Mouse (Mus musculus) MEL (cell line): ENCODE data around the gene Gm13278. TPM values are rescaled to one million over a fixed set of nuclear protein-coding genes. Genes with fewer than 3 reads are reported as not detected.
"Not testable (repeated sequence)": the region's sequence is repeated elsewhere in the genome, so short reads cannot be mapped to it uniquely, and the experiment has no call there.

Experiments
- DNase-seq: peaks from one replicate; pipeline ENCODE4 v3.0.0; 2011; ENCODE audit warnings: low read depth, low spot score
- H3K27ac ChIP-seq: 2 replicates; pipeline ENCODE4 v1.5.1; 2012; ENCODE audit warnings: low read depth, mild to moderate bottlenecking, control low read depth, low read length, moderate library complexity; ENCODE audit not compliant: control insufficient read depth
- H3K27me3 ChIP-seq, 2 experiments: fragments of 150-350 bp in 1 of 2; sonication (generic) in 1 of 2; 2 replicates each; pipeline ENCODE4 v1.6.1; 2012; ENCODE audit warnings: low read length in 2 of 2, mild to moderate bottlenecking in 2 of 2, improper control_type of control experiment in 1 of 2, moderate library complexity in 1 of 2; ENCODE audit not compliant: insufficient read depth in 2 of 2, control insufficient read depth in 1 of 2
- H3K36me3 ChIP-seq, 2 experiments: 2 replicates each; pipeline ENCODE4 v1.6.1; 2012 to 2014; ENCODE audit warnings: low read length in 2 of 2, improper control_type of control experiment in 1 of 2, inconsistent platforms in 1 of 2, mild to moderate bottlenecking in 1 of 2; ENCODE audit not compliant: insufficient read depth in 2 of 2, control insufficient read depth in 1 of 2
- H3K4me1 ChIP-seq, 2 experiments: fragments of 150-350 bp in 1 of 2; sonication (generic) in 1 of 2; 2 replicates each; pipeline ENCODE4 v1.6.1; 2012; ENCODE audit warnings: low read length in 2 of 2, improper control_type of control experiment in 1 of 2, mild to moderate bottlenecking in 1 of 2; ENCODE audit not compliant: insufficient read depth in 2 of 2, control insufficient read depth in 1 of 2
- H3K4me3 ChIP-seq, 2 experiments: fragments of 150-350 bp in 1 of 2; sonication (generic) in 1 of 2; 2 replicates each; pipeline ENCODE4 v1.5.1; 2012; ENCODE audit warnings: low read depth in 2 of 2, low read length in 2 of 2, mild to moderate bottlenecking in 2 of 2, moderate library complexity in 2 of 2, control low read depth in 1 of 2, improper control_type of control experiment in 1 of 2; ENCODE audit not compliant: control insufficient read depth in 1 of 2, insufficient read depth in 1 of 2
- H3K79me2 ChIP-seq: 2 replicates; pipeline ENCODE4 v1.6.1; 2012; ENCODE audit warnings: mild to moderate bottlenecking, low read length, moderate library complexity; ENCODE audit not compliant: control insufficient read depth, poor library complexity, insufficient read depth
- H3K9ac ChIP-seq: 2 replicates; pipeline ENCODE4 v1.6.1; 2012; ENCODE audit warnings: low read depth, mild to moderate bottlenecking, control low read depth, low read length, moderate library complexity; ENCODE audit not compliant: control insufficient read depth, poor library complexity, severe bottlenecking
- H3K9me3 ChIP-seq: fragments of 150-350 bp; sonication (generic); replicated peaks from 2 replicates; pipeline ENCODE4 v1.6.1; 2012; ENCODE audit warnings: mild to moderate bottlenecking, low read length, improper control_type of control experiment, moderate library complexity; ENCODE audit not compliant: insufficient read depth
- BHLHE40 ChIP-seq: IDR thresholded peaks from 2 replicates; pipeline ENCODE4 v1.6.1; 2012; ENCODE audit warnings: low read depth, mild to moderate bottlenecking, inconsistent platforms, low read length, improper control_type of control experiment, borderline replicate concordance
- CTCF ChIP-seq, 3 experiments: IDR thresholded peaks in 2 of 3; conservative IDR thresholded peaks in 1 of 3; 2 replicates each; pipeline ENCODE4 v1.5.1; 2011 to 2012; ENCODE audit warnings: low read length in 3 of 3, low read depth in 2 of 3, mild to moderate bottlenecking in 2 of 3, improper control_type of control experiment in 1 of 3, inconsistent platforms in 1 of 3, mixed read lengths in 1 of 3, moderate library complexity in 1 of 3; ENCODE audit not compliant: control insufficient read depth in 1 of 3, insufficient read depth in 1 of 3, poor library complexity in 1 of 3, severe bottlenecking in 1 of 3
- E2F4 ChIP-seq: IDR thresholded peaks from 2 replicates; pipeline ENCODE4 v1.6.1; 2011; ENCODE audit warnings: low read depth, low read length, improper control_type of control experiment, borderline replicate concordance
- ELF1 ChIP-seq: IDR thresholded peaks from 2 replicates; pipeline ENCODE4 v1.6.1; 2014; ENCODE audit warnings: low read depth, mild to moderate bottlenecking, inconsistent platforms, low read length, improper control_type of control experiment, moderate library complexity
- EP300 ChIP-seq, 2 experiments: IDR thresholded peaks; 2 replicates each; pipeline ENCODE4 v1.6.1; 2011; ENCODE audit warnings: improper control_type of control experiment in 2 of 2, low read length in 2 of 2, low read depth in 1 of 2, mild to moderate bottlenecking in 1 of 2
- ETS1 ChIP-seq: IDR thresholded peaks from 2 replicates; pipeline ENCODE4 v1.6.1; 2012; ENCODE audit warnings: low read depth, mild to moderate bottlenecking, inconsistent platforms, low read length, improper control_type of control experiment, moderate library complexity
- GATA1 ChIP-seq: IDR thresholded peaks from 2 replicates; pipeline ENCODE4 v1.6.1; 2011; ENCODE audit warnings: low read depth, low read length, improper control_type of control experiment
- HCFC1 ChIP-seq: IDR thresholded peaks from 2 replicates; pipeline ENCODE4 v1.6.1; 2012; ENCODE audit warnings: low read depth, mild to moderate bottlenecking, inconsistent platforms, low read length, improper control_type of control experiment, moderate library complexity
- KAT2A ChIP-seq: conservative IDR thresholded peaks from 2 replicates; pipeline ENCODE4 v1.6.1; 2012; ENCODE audit warnings: low read depth, low read length, improper control_type of control experiment, inconsistent platforms
- MAZ ChIP-seq: IDR thresholded peaks from 2 replicates; pipeline ENCODE4 v1.6.1; 2012; ENCODE audit warnings: low read depth, mild to moderate bottlenecking, inconsistent platforms, low read length, improper control_type of control experiment
- MEF2A ChIP-seq: IDR thresholded peaks from 2 replicates; pipeline ENCODE4 v1.6.1; 2014; ENCODE audit warnings: low read depth, mild to moderate bottlenecking, inconsistent platforms, low read length, improper control_type of control experiment; ENCODE audit not compliant: poor library complexity, insufficient replicate concordance, severe bottlenecking; ENCODE audit errors: extremely low read depth
- MXI1 ChIP-seq: IDR thresholded peaks from 2 replicates; pipeline ENCODE4 v1.6.1; 2011; ENCODE audit warnings: mild to moderate bottlenecking, low read depth, low read length, improper control_type of control experiment
- MYC ChIP-seq: IDR thresholded peaks from 2 replicates; pipeline ENCODE4 v1.6.1; 2011; ENCODE audit warnings: low read depth, mild to moderate bottlenecking, low read length, improper control_type of control experiment, moderate library complexity
- POLR2A ChIP-seq, 2 experiments: IDR thresholded peaks; 2 replicates each; pipeline ENCODE4 v1.6.1; 2011 to 2012; ENCODE audit warnings: low read length in 2 of 2, mild to moderate bottlenecking in 2 of 2, control low read depth in 1 of 2, improper control_type of control experiment in 1 of 2, low read depth in 1 of 2, moderate library complexity in 1 of 2; ENCODE audit not compliant: control insufficient read depth in 1 of 2, insufficient read depth in 1 of 2, poor library complexity in 1 of 2
- POLR2AphosphoS2 ChIP-seq: IDR thresholded peaks from 2 replicates; pipeline ENCODE4 v1.6.1; 2011; ENCODE audit warnings: low read length, improper control_type of control experiment
- POLR2AphosphoS5 ChIP-seq: IDR thresholded peaks from 2 replicates; pipeline ENCODE4 v1.6.1; 2012; ENCODE audit warnings: low read depth, borderline replicate concordance, mild to moderate bottlenecking, inconsistent platforms, low read length, moderate library complexity, mixed read lengths
- RAD21 ChIP-seq: IDR thresholded peaks from 2 replicates; pipeline ENCODE4 v1.6.1; 2011; ENCODE audit warnings: mild to moderate bottlenecking, low read depth, low read length, improper control_type of control experiment
- SMC3 ChIP-seq: IDR thresholded peaks from 2 replicates; pipeline ENCODE4 v1.6.1; 2011; ENCODE audit warnings: low read depth, low read length, improper control_type of control experiment
- TAL1 ChIP-seq: IDR thresholded peaks from 2 replicates; pipeline ENCODE4 v1.6.1; 2012; ENCODE audit warnings: mild to moderate bottlenecking, inconsistent platforms, low read length, moderate library complexity, mixed read lengths
- UBTF ChIP-seq: IDR thresholded peaks from 2 replicates; pipeline ENCODE4 v1.6.1; 2012; ENCODE audit warnings: low read depth, mild to moderate bottlenecking, inconsistent platforms, low read length, improper control_type of control experiment, moderate library complexity, borderline replicate concordance; ENCODE audit not compliant: insufficient read depth
- polyA plus RNA-seq, 2 experiments: library from polyadenylated mRNA; stranded (reverse) in 1 of 2; unstranded in 1 of 2; fragments of >175 nt in 1 of 2; fragments of >200 nt in 1 of 2; gene quantifications; 2 replicates each; pipeline versions ENCODE4 v1.2.1 to v1.2.4; 2012; ENCODE audit warnings: low replicate concordance in 2 of 2, low read depth in 1 of 2; ENCODE audit not compliant: insufficient read length in 2 of 2, insufficient read depth in 1 of 2, missing spikeins in 1 of 2
- total RNA-seq: library from RNA; depleted of rRNA; stranded (reverse); fragments of 300-350 nt; gene quantifications from 2 replicates; pipeline ENCODE4 v1.2.3, GENCODE M21; 2012; rRNA removed

Gm13278 gene
- total RNA-seq, result not detected in 2 replicates
- polyA plus RNA-seq, result not detected

GRCm38 (mm10) chr4:88791250-88791649 lies at the start of gene Gm13278:
Gm13278 (plus strand) TSS chr4:88791550.
- not testable (repeated sequence) for H3K4me1 ChIP-seq, H3K27ac ChIP-seq, H3K36me3 ChIP-seq, H3K27me3 ChIP-seq, DNase-seq, H3K79me2 ChIP-seq, H3K9me3 ChIP-seq, H3K9ac ChIP-seq, H3K4me3 ChIP-seq

- no peak overlapping the region for H3K4me3 ChIP-seq
- H3K4me1 ChIP-seq, result no peaks in the 10 kb centered on the region
- H3K36me3 ChIP-seq, result no peaks in the 10 kb centered on the region
- TF ChIP-seq CTCF (IDR thresholded peaks at IDR 0.05 in 2 of 3, conservative IDR thresholded peaks at IDR 0.05 in 1 of 3; ENCODE audit: control insufficient read depth in 1 of 3, insufficient read depth in 1 of 3, low read depth in 2 of 3, low read length in 3 of 3, poor library complexity in 1 of 3, severe bottlenecking in 1 of 3) (peak in 1 of 3 experiments; percentile 39; a peak in 2 of 6 replicates), GATA1 (no peak), POLR2AphosphoS5 (no peak), MAZ (no peak), BHLHE40 (no peak), TAL1 (no peak), HCFC1 (no peak), MYC (no peak), SMC3 (peak; percentile 33; the same call in 1 of the 2 replicates), RAD21 (0 out of 2 replicates have a peak, but pooled peaks have one; percentile 1), POLR2AphosphoS2 (no peak), KAT2A (no peak), POLR2A (IDR thresholded peaks at IDR 0.05; ENCODE audit: control insufficient read depth in 1 of 2, insufficient read depth in 1 of 2, low read depth in 1 of 2, low read length in 2 of 2, poor library complexity in 1 of 2) (no peak)
- H3K9me3 ChIP-seq, result no peaks in the 10 kb centered on the region
- no peak for DNase-seq
- peaks cover 3 to 5% of the 10 kb centered on the region in 2 experiments; a peak in 3 of 4 replicates for H3K27me3 ChIP-seq
- H3K27ac ChIP-seq, result no peak overlapping the region
- no peaks in the 10 kb centered on the region for H3K79me2 ChIP-seq
- H3K9ac ChIP-seq, result no peak overlapping the region
Measured at GRCm38 (mm10) chr4:88742771-88743371, 48.5 kb upstream of the Gm13278 start.

DNA sequence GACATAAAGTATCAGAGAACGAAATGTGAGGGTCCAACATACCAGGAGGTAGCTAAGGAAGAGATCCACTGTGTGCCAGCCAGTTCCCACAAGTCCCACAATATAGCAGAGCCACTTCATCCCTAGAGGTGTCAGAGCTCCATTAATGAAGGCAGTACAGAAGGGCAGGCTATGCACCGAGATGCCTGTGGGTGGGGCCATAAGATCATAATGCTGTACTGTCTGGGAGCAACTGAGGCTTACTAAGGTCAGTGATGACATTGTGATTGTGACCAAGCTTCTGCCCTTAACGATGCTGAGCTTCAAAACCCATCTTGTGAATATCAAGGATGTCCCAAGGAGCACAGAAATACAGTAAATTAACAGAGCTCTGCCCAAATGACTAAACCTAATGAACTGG lies 47.1 kb upstream of the Gm13278 start:
- H3K27me3 ChIP-seq, result peaks cover 3 to 5% of the 10 kb centered on the region in 2 experiments; a peak in 3 of 4 replicates
- no peak overlapping the region for H3K27ac ChIP-seq
- no peaks in the 10 kb centered on the region for H3K79me2 ChIP-seq

More for the DNA sequence above, 47.1 kb upstream of the Gm13278 start:
- H3K36me3 ChIP-seq, result no peaks in the 10 kb centered on the region
- TF ChIP-seq MXI1 (no peak), EP300 (IDR thresholded peaks at IDR 0.05; ENCODE audit: low read depth in 1 of 2, low read length in 2 of 2) (no peak), E2F4 (no peak), CTCF (IDR thresholded peaks at IDR 0.05 in 2 of 3, conservative IDR thresholded peaks at IDR 0.05 in 1 of 3; ENCODE audit: control insufficient read depth in 1 of 3, insufficient read depth in 1 of 3, low read depth in 2 of 3, low read length in 3 of 3, poor library complexity in 1 of 3, severe bottlenecking in 1 of 3) (peak in 1 of 3 experiments; percentile 36; a peak in 3 of 6 replicates), ELF1 (no peak), RAD21 (peak; percentile 21), SMC3 (no peak), ETS1 (no peak), UBTF (no peak), MEF2A (no peak)
- no peaks in the 10 kb centered on the region for H3K9me3 ChIP-seq
- H3K9ac ChIP-seq, result no peak overlapping the region
- DNase-seq, result no peak
- H3K4me1 ChIP-seq, result no peaks in the 10 kb centered on the region
- no peak overlapping the region for H3K4me3 ChIP-seq
